Mouse (Mus musculus): ENCODE results near the gene Mettl11b. TPM values are rescaled to one million over a fixed set of nuclear protein-coding genes. Genes with fewer than 3 reads are reported as not detected.
"Not testable (repeated sequence)": the region's sequence is repeated elsewhere in the genome, so short reads cannot be mapped to it uniquely, and the experiment has no call there.

Mettl11b gene
- polyA plus RNA-seq (2015; fragmentation: Nextera tagmentation; extraction: Ambion mirVana) = not detected in 2 replicates

GRCm38 (mm10) chr1:163725106-163725759 is at the start of gene Mettl11b:
TSS of gene Mettl11b (minus strand) at chr1:163725232.
- no peaks in the 10 kb centered on the region for H3K36me3 ChIP-seq
- H3K4me1 ChIP-seq = peaks cover 6% of the 10 kb centered on the region
- no peak within 1 kb of the TSS; the same call in 1 of the 2 replicates for H3K9ac ChIP-seq
- no peak for ATAC-seq (ENCODE audit: extremely low read depth, insufficient number of reproducible peaks, low FRiP score, low TSS enrichment)
- no peaks in the 10 kb centered on the region for H3K9me3 ChIP-seq
- no peak within 1 kb of the TSS for H3K4me3 ChIP-seq
- WGBS = 43% methylated on average over 9 of the region's 9 CpGs
- no peak within 1 kb of the TSS for H3K27ac ChIP-seq (replicated peaks)
- peak within 1 kb of the TSS; percentile 32; the same call in 1 of the 2 replicates for H3K4me2 ChIP-seq
- H3K27me3 ChIP-seq (replicated peaks) = no peaks in the 10 kb centered on the region

- H3K9me3 ChIP-seq = no peaks in the 10 kb centered on the region
- WGBS = 70% methylated on average over 10 of the region's 10 CpGs
- H3K27ac ChIP-seq (replicated peaks) = no peak overlapping the region
- H3K27me3 ChIP-seq (replicated peaks) = no peaks in the 10 kb centered on the region
- no peaks in the 10 kb centered on the region for H3K4me1 ChIP-seq
- no peak overlapping the region for H3K9ac ChIP-seq
- no peak overlapping the region for H3K4me3 ChIP-seq
- no peak overlapping the region for H3K4me2 ChIP-seq
- ATAC-seq (ENCODE audit: extremely low read depth, insufficient number of reproducible peaks, low FRiP score, low TSS enrichment) = no peak
- no peaks in the 10 kb centered on the region for H3K36me3 ChIP-seq
Measured at GRCm38 (mm10) chr1:163757462-163758207, 32.6 kb upstream of the Mettl11b start.

GRCm38 (mm10) chr1:163751360-163751992 is 26.4 kb upstream of the Mettl11b start:
- Histone ChIP-seq H3K36me3 (no peaks in the 10 kb centered on the region), H3K4me2 (no peak overlapping the region), H3K9me3 (no peaks in the 10 kb centered on the region), H3K27ac (replicated peaks) (no peak overlapping the region), H3K27me3 (replicated peaks) (no peaks in the 10 kb centered on the region), H3K4me3 (no peak overlapping the region), H3K9ac (no peak overlapping the region), H3K4me1 (no peaks in the 10 kb centered on the region)
- WGBS = 49% methylated on average over 4 of the region's 4 CpGs
- ATAC-seq (ENCODE audit: extremely low read depth, insufficient number of reproducible peaks, low FRiP score, low TSS enrichment) = no peak

- WGBS = 67% methylated on average over 1 of the region's 1 CpGs
- no peak for ATAC-seq (ENCODE audit: extremely low read depth, insufficient number of reproducible peaks, low FRiP score, low TSS enrichment)
- H3K4me3 ChIP-seq = no peak overlapping the region
Measured at GRCm38 (mm10) chr1:163737239-163737533, 12.2 kb upstream of the Mettl11b start.

GRCm38 (mm10) chr1:163736441-163737238 is 11.6 kb upstream of the Mettl11b start:
- H3K27ac ChIP-seq (replicated peaks) = no peak overlapping the region
- H3K9ac ChIP-seq = no peak overlapping the region
- H3K9me3 ChIP-seq = no peaks in the 10 kb centered on the region
- H3K4me3 ChIP-seq = no peak overlapping the region
- ATAC-seq (ENCODE audit: extremely low read depth, insufficient number of reproducible peaks, low FRiP score, low TSS enrichment) = no peak
- no peaks in the 10 kb centered on the region for H3K27me3 ChIP-seq (replicated peaks)
- H3K4me2 ChIP-seq = no peak overlapping the region
- H3K4me1 ChIP-seq = no peaks in the 10 kb centered on the region
- 68% methylated on average over 10 of the region's 10 CpGs for WGBS
- no peaks in the 10 kb centered on the region for H3K36me3 ChIP-seq

More at GRCm38 (mm10) chr1:163737239-163737533, 12.2 kb upstream of the Mettl11b start:
- Histone ChIP-seq H3K4me2 (no peak overlapping the region), H3K4me1 (no peaks in the 10 kb centered on the region), H3K36me3 (no peaks in the 10 kb centered on the region), H3K9me3 (no peaks in the 10 kb centered on the region), H3K9ac (no peak overlapping the region), H3K27ac (replicated peaks) (no peak overlapping the region), H3K27me3 (replicated peaks) (no peaks in the 10 kb centered on the region)

- not testable (repeated sequence) for H3K36me3 ChIP-seq; H3K27me3 ChIP-seq (replicated peaks); H3K9ac ChIP-seq; H3K4me2 ChIP-seq; ATAC-seq (ENCODE audit: extremely low read depth, insufficient number of reproducible peaks, low FRiP score, low TSS enrichment); H3K4me1 ChIP-seq; H3K9me3 ChIP-seq; H3K27ac ChIP-seq (replicated peaks); H3K4me3 ChIP-seq
- 87% methylated on average over 10 of the region's 10 CpGs for WGBS
Measured at GRCm38 (mm10) chr1:163731166-163731565, 6.1 kb upstream of the Mettl11b start.

GRCm38 (mm10) chr1:163723913-163724312 is 1.1 kb downstream of the Mettl11b start:
- WGBS = 46% methylated on average over 1 of the region's 1 CpGs

GRCm38 (mm10) chr1:163708618-163709017 is 16.4 kb downstream of the Mettl11b start:
- Histone ChIP-seq H3K27ac (replicated peaks) (no peak overlapping the region), H3K4me3 (no peak overlapping the region), H3K4me1 (peaks cover 9% of the 10 kb centered on the region), H3K9ac (no peak overlapping the region), H3K27me3 (replicated peaks) (no peaks in the 10 kb centered on the region), H3K9me3 (no peaks in the 10 kb centered on the region), H3K36me3 (no peaks in the 10 kb centered on the region), H3K4me2 (no peak overlapping the region)
- WGBS = 12% methylated on average over 2 of the region's 2 CpGs
- ATAC-seq (ENCODE audit: extremely low read depth, insufficient number of reproducible peaks, low FRiP score, low TSS enrichment) = no peak

More at GRCm38 (mm10) chr1:163723913-163724312, 1.1 kb downstream of the Mettl11b start:
- no peak overlapping the region for H3K4me3 ChIP-seq
- no peak overlapping the region for H3K27ac ChIP-seq (replicated peaks)
- H3K36me3 ChIP-seq = no peaks in the 10 kb centered on the region
- no peak overlapping the region for H3K4me2 ChIP-seq
- ATAC-seq (ENCODE audit: extremely low read depth, insufficient number of reproducible peaks, low FRiP score, low TSS enrichment) = no peak
- H3K9me3 ChIP-seq = no peaks in the 10 kb centered on the region
- no peaks in the 10 kb centered on the region for H3K27me3 ChIP-seq (replicated peaks)
- peaks cover 6% of the 10 kb centered on the region for H3K4me1 ChIP-seq
- H3K9ac ChIP-seq = no peak overlapping the region

GRCm38 (mm10) chr1:163700571-163700970 is 24.5 kb downstream of the Mettl11b start:
- WGBS = 74% methylated on average over 7 of the region's 7 CpGs

GRCm38 (mm10) chr1:163699702-163700101 is 25.3 kb downstream of the Mettl11b start:
- peaks cover 11% of the 10 kb centered on the region for H3K4me1 ChIP-seq
- H3K9ac ChIP-seq = no peak overlapping the region
- no peak overlapping the region for H3K4me2 ChIP-seq
- H3K27ac ChIP-seq (replicated peaks) = no peak overlapping the region; the same call in 1 of the 2 replicates
- ATAC-seq (ENCODE audit: extremely low read depth, insufficient number of reproducible peaks, low FRiP score, low TSS enrichment) = no peak
- H3K36me3 ChIP-seq = no peaks in the 10 kb centered on the region
- WGBS = 63% methylated on average over 3 of the region's 3 CpGs
- H3K4me3 ChIP-seq = no peak overlapping the region
- H3K27me3 ChIP-seq (replicated peaks) = no peaks in the 10 kb centered on the region
- no peaks in the 10 kb centered on the region for H3K9me3 ChIP-seq

More at GRCm38 (mm10) chr1:163700571-163700970, 24.5 kb downstream of the Mettl11b start:
- no peak overlapping the region for H3K9ac ChIP-seq
- no peaks in the 10 kb centered on the region for H3K27me3 ChIP-seq (replicated peaks)
- no peaks in the 10 kb centered on the region for H3K36me3 ChIP-seq
- H3K4me3 ChIP-seq = no peak overlapping the region
- no peak overlapping the region for H3K27ac ChIP-seq (replicated peaks)
- no peak for ATAC-seq (ENCODE audit: extremely low read depth, insufficient number of reproducible peaks, low FRiP score, low TSS enrichment)
- peaks cover 11% of the 10 kb centered on the region for H3K4me1 ChIP-seq
- H3K4me2 ChIP-seq = no peak overlapping the region
- no peaks in the 10 kb centered on the region for H3K9me3 ChIP-seq

GRCm38 (mm10) chr1:163691860-163692259 is 33.2 kb downstream of the Mettl11b start:
- no peak overlapping the region for H3K4me2 ChIP-seq
- H3K4me1 ChIP-seq = no peaks in the 10 kb centered on the region
- no peaks in the 10 kb centered on the region for H3K36me3 ChIP-seq
- 74% methylated on average over 3 of the region's 3 CpGs for WGBS
- no peaks in the 10 kb centered on the region for H3K27me3 ChIP-seq (replicated peaks)
- ATAC-seq (ENCODE audit: extremely low read depth, insufficient number of reproducible peaks, low FRiP score, low TSS enrichment) = no peak
- no peak overlapping the region for H3K27ac ChIP-seq (replicated peaks)
- H3K9me3 ChIP-seq = no peaks in the 10 kb centered on the region
- no peak overlapping the region for H3K4me3 ChIP-seq
- no peak overlapping the region for H3K9ac ChIP-seq
